Mouse (Mus musculus): ENCODE data around the gene Ctsz. TPM values are rescaled to one million over a fixed set of nuclear protein-coding genes. Genes with fewer than 3 reads are reported as not detected.
A peak's percentile ranks its signal among the peaks of the same experiment; 100 is the strongest.

Ctsz gene
- polyA plus RNA-seq, 1 experiment from 2014 or later: 73.8 TPM

DNA sequence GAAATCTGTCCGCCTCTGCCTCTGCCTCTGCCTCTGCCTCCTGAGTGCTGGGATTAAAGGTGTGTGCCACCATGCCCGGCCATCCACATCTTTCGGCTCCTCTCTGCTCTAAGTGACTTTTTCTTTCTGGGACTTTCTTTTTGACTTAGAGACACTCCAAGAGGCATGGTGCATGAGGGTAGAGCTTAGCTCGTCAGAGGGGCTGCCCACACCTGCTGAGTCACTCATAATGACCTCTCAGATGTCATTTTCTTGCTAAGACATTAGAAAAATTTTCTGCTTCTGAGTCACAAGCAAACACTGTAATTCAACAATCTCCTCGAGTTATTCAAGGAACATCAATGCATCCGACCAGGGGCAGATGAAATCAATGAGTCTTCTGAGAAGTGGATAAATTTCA lies 6.2 kb upstream of the Ctsz start:
- no peak for DNase-seq
- Histone ChIP-seq H3K36me3 (ENCODE audit: control insufficient read depth, insufficient read depth, low read length) (no peaks in the 10 kb centered on the region), H3K9ac (replicated peaks; ENCODE audit: low read length) (no peak overlapping the region), H3K27me3 (ENCODE audit: control insufficient read depth, insufficient read depth, low read length) (no peaks in the 10 kb centered on the region), H3K9me3 (ENCODE audit: control insufficient read depth, low read length) (no peaks in the 10 kb centered on the region), H3K4me1 (ENCODE audit: control insufficient read depth, insufficient read depth, low read length) (no peaks in the 10 kb centered on the region), H3K4me3 (replicated peaks; ENCODE audit: low read depth, low read length) (no peak overlapping the region), H3K4me2 (ENCODE audit: low read length) (no peak overlapping the region), H3K27ac (replicated peaks; ENCODE audit: low read depth, low read length) (no peak overlapping the region)
- WGBS: 81% methylated on average over 6 of the region's 6 CpGs
- no peak for ATAC-seq (ENCODE audit: low FRiP score, low TSS enrichment)

DNA sequence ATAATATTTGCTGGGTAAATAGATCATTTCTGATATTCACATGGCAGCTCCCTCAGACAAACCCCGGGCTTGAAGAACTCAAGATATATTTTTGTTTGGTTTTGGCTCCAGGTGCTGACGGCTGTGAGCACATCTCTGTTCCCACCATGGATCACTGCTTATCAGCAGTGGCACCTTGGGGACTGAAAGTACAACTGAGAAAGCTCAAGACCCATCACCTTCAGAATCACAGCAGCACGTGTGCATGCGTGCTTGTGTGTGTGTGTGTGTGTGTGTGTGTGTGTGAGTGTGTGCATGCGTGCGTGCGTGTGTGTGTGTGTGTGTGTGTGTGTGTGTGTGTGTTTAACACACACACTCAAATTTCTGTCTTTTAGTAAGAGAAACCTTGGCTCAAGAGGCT lies 5.5 kb upstream of the Ctsz start:
- H3K4me2 ChIP-seq (ENCODE audit: low read length): no peak overlapping the region
- WGBS: 88% methylated on average over 7 of the region's 7 CpGs
- H3K4me1 ChIP-seq (ENCODE audit: control insufficient read depth, insufficient read depth, low read length): peaks cover 2% of the 10 kb centered on the region
- no peak overlapping the region for H3K27ac ChIP-seq (replicated peaks; ENCODE audit: low read depth, low read length)
- H3K4me3 ChIP-seq (replicated peaks; ENCODE audit: low read depth, low read length): no peak overlapping the region
- no peaks in the 10 kb centered on the region for H3K9me3 ChIP-seq (ENCODE audit: control insufficient read depth, low read length)
- no peak overlapping the region for H3K9ac ChIP-seq (replicated peaks; ENCODE audit: low read length)
- ATAC-seq (ENCODE audit: low FRiP score, low TSS enrichment): no peak
- no peaks in the 10 kb centered on the region for H3K27me3 ChIP-seq (ENCODE audit: control insufficient read depth, insufficient read depth, low read length)
- DNase-seq: no peak
- H3K36me3 ChIP-seq (ENCODE audit: control insufficient read depth, insufficient read depth, low read length): no peaks in the 10 kb centered on the region

DNA sequence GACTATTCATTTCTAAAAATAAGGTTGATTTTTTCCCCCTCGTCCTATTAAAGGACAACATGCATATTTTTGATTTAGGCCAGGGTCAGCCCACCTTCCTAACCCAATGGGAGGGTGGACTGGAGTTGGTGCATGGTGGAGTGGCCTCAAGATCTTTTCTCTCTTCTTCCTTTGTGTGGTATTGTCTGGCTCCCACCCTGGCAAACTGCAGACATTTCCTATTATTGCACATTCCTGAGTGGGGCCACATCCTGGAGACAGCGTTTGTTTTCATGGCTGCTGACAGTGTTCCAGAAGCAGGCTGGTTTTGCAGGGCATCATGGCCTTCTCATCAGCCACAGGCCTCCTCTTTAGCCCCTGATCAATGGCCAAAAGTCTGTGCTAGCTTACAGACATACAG lies 4.2 kb upstream of the Ctsz start:
- DNase-seq (no peak), ATAC-seq (ENCODE audit: low FRiP score, low TSS enrichment) (no peak)
- peaks cover 14% of the 10 kb centered on the region for H3K4me1 ChIP-seq (ENCODE audit: control insufficient read depth, insufficient read depth, low read length)
- H3K27ac ChIP-seq (replicated peaks; ENCODE audit: low read depth, low read length): no peak overlapping the region
- WGBS: 58% methylated on average over 2 of the region's 2 CpGs
- H3K9me3 ChIP-seq (ENCODE audit: control insufficient read depth, low read length): no peaks in the 10 kb centered on the region
- H3K36me3 ChIP-seq (ENCODE audit: control insufficient read depth, insufficient read depth, low read length): no peaks in the 10 kb centered on the region
- H3K4me3 ChIP-seq (replicated peaks; ENCODE audit: low read depth, low read length): no peak overlapping the region
- no peaks in the 10 kb centered on the region for H3K27me3 ChIP-seq (ENCODE audit: control insufficient read depth, insufficient read depth, low read length)
- H3K9ac ChIP-seq (replicated peaks; ENCODE audit: low read length): no peak overlapping the region
- no peak overlapping the region for H3K4me2 ChIP-seq (ENCODE audit: low read length)

DNA sequence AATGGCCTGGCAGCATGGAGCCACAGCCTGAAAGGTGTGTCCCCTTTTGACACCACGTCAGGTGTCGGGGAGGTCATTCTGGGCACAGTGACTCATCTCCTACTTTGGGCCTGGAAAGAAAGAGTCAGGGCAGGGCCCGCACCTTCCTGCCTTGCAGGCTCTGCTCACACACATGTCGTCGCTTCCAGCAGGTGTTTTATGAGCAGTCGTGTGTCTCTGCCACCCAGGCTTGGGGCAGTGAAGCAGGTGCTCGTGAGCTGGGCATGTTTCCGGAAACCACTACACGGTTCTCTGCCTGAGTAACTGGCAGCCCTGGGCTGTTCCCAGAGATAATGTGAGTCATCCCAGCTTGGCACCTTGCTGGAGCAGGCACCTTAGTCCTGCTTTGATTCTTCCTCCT lies 3.6 kb upstream of the Ctsz start:
- 90% methylated on average over 9 of the region's 9 CpGs for WGBS
- Histone ChIP-seq H3K27ac (replicated peaks; ENCODE audit: low read depth, low read length) (no peak overlapping the region), H3K9ac (replicated peaks; ENCODE audit: low read length) (no peak overlapping the region), H3K4me2 (ENCODE audit: low read length) (no peak overlapping the region), H3K4me3 (replicated peaks; ENCODE audit: low read depth, low read length) (no peak overlapping the region), H3K36me3 (ENCODE audit: control insufficient read depth, insufficient read depth, low read length) (no peaks in the 10 kb centered on the region), H3K9me3 (ENCODE audit: control insufficient read depth, low read length) (no peaks in the 10 kb centered on the region), H3K27me3 (ENCODE audit: control insufficient read depth, insufficient read depth, low read length) (no peaks in the 10 kb centered on the region), H3K4me1 (ENCODE audit: control insufficient read depth, insufficient read depth, low read length) (peaks cover 18% of the 10 kb centered on the region)
- DNase-seq (no peak), ATAC-seq (ENCODE audit: low FRiP score, low TSS enrichment) (no peak)

DNA sequence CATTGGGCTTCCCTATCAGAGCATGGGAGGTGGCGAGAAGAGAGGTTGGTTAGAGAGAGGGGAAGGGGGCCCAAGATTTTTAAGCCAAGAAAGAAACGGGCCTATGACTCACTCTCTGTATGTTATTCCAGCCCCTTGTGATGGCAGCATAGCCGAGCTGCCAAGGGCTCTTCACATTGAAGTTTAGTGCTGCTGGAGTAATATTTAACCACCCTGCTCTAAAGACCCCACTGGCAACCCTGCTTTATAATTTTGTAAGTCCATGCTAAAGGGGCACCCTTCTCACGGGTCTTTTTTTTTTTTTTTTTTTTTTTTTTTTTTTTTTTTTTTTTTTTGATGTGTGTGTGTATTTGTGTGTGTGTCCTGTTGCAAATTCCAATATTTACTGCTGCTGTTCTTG lies 3.1 kb upstream of the Ctsz start:
- Histone ChIP-seq H3K9me3 (ENCODE audit: control insufficient read depth, low read length) (no peaks in the 10 kb centered on the region), H3K36me3 (ENCODE audit: control insufficient read depth, insufficient read depth, low read length) (no peaks in the 10 kb centered on the region), H3K4me3 (replicated peaks; ENCODE audit: low read depth, low read length) (no peak overlapping the region), H3K27ac (replicated peaks; ENCODE audit: low read depth, low read length) (no peak overlapping the region), H3K27me3 (ENCODE audit: control insufficient read depth, insufficient read depth, low read length) (no peaks in the 10 kb centered on the region), H3K4me2 (ENCODE audit: low read length) (no peak overlapping the region), H3K9ac (replicated peaks; ENCODE audit: low read length) (no peak overlapping the region), H3K4me1 (ENCODE audit: control insufficient read depth, insufficient read depth, low read length) (peaks cover 18% of the 10 kb centered on the region)
- WGBS: 89% methylated on average over 4 of the region's 4 CpGs
- no peak for DNase-seq
- no peak for ATAC-seq (ENCODE audit: low FRiP score, low TSS enrichment)

DNA sequence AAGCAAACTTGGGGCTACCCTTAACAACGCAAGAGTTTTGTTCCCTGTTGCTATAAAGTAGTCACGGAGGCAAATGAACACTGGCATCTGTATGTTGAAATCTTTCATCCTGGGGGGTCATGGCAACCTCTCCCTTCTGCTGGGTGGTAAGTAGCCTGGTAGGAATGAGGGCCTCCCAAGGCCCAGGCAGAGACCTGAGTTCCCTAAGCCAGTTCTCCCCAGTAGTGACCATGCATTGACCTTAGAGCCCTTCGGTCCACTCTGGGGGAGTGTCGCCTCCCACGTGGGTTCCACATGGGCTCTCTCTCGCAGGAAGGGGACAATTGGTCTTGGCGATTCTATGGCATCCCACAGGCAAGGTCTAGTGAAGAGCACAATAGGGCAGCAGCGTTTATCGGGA lies 1.1 kb upstream of the Ctsz start:
- DNase-seq (no peak), ATAC-seq (ENCODE audit: low FRiP score, low TSS enrichment) (no peak)
- Histone ChIP-seq H3K27me3 (ENCODE audit: control insufficient read depth, insufficient read depth, low read length) (no peaks in the 10 kb centered on the region), H3K4me2 (ENCODE audit: low read length) (no peak overlapping the region), H3K4me1 (ENCODE audit: control insufficient read depth, insufficient read depth, low read length) (peaks cover 18% of the 10 kb centered on the region), H3K9me3 (ENCODE audit: control insufficient read depth, low read length) (no peaks in the 10 kb centered on the region), H3K27ac (replicated peaks; ENCODE audit: low read depth, low read length) (no peak overlapping the region), H3K4me3 (replicated peaks; ENCODE audit: low read depth, low read length) (no peak overlapping the region), H3K9ac (replicated peaks; ENCODE audit: low read length) (no peak overlapping the region), H3K36me3 (ENCODE audit: control insufficient read depth, insufficient read depth, low read length) (no peaks in the 10 kb centered on the region)
- 84% methylated on average over 9 of the region's 9 CpGs for WGBS

DNA sequence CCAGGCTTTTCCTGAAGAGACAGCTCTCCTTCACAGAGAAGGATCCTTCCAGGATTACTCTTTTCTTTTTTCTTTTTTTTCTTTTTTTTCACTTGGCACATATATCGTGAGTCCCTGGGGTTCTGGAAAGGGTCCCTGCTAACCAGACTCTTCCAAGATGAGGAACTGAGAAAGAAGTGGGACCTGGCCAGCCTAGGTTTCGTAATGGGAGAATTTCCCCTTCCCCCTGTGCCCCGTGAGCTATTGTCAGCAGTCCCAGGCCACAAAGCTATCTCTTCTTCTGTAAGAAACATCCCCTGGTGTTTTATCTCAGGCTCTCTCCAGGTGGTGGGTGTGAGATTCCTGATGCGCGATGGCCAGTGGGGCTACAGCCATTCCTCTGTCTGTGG lies 605 bp upstream of the Ctsz start:
- no peak for DNase-seq
- H3K9ac ChIP-seq (replicated peaks; ENCODE audit: low read length): no peak overlapping the region

DNA sequence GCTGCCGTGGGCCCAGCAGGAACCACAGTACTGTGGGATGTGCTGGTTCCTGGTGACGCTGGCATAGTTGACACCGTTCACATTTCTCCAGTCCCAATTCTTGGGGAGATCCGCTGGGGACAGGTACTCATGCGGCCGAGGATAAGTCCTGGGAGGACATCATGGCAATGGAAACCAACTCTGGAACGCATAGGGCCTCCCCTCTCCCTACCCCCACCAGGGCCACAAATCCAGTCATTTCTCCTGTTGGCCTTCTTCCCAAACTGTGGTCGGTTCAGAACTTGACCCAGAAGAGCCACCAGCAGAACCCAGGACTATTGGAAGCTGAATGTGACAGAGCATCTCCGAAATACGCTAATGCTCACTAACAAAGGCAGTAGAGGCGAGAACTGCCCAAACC lies 658 bp downstream of the Ctsz start:
- ATAC-seq (ENCODE audit: low FRiP score, low TSS enrichment) (no peak), DNase-seq (peak; percentile 18)
- Histone ChIP-seq H3K27me3 (ENCODE audit: control insufficient read depth, insufficient read depth, low read length) (no peaks in the 10 kb centered on the region), H3K36me3 (ENCODE audit: control insufficient read depth, insufficient read depth, low read length) (no peaks in the 10 kb centered on the region), H3K4me2 (ENCODE audit: low read length) (peak overlapping the region; percentile 77), H3K4me1 (ENCODE audit: control insufficient read depth, insufficient read depth, low read length) (peaks cover 18% of the 10 kb centered on the region), H3K9me3 (ENCODE audit: control insufficient read depth, low read length) (no peaks in the 10 kb centered on the region), H3K4me3 (replicated peaks; ENCODE audit: low read depth, low read length) (peak overlapping the region; percentile 48), H3K27ac (replicated peaks; ENCODE audit: low read depth, low read length) (no peak overlapping the region), H3K9ac (replicated peaks; ENCODE audit: low read length) (peak overlapping the region; percentile 56)
- WGBS: 63% methylated on average over 11 of the region's 11 CpGs

More for the DNA sequence above, 605 bp upstream of the Ctsz start:
- no peaks in the 10 kb centered on the region for H3K36me3 ChIP-seq (ENCODE audit: control insufficient read depth, insufficient read depth, low read length)
- ATAC-seq (ENCODE audit: low FRiP score, low TSS enrichment): no peak
- H3K4me1 ChIP-seq (ENCODE audit: control insufficient read depth, insufficient read depth, low read length): peaks cover 18% of the 10 kb centered on the region
- H3K27me3 ChIP-seq (ENCODE audit: control insufficient read depth, insufficient read depth, low read length): no peaks in the 10 kb centered on the region
- H3K27ac ChIP-seq (replicated peaks; ENCODE audit: low read depth, low read length): no peak overlapping the region
- peak overlapping the region; percentile 77 for H3K4me2 ChIP-seq (ENCODE audit: low read length)
- WGBS: 39% methylated on average over 5 of the region's 5 CpGs
- H3K9me3 ChIP-seq (ENCODE audit: control insufficient read depth, low read length): no peaks in the 10 kb centered on the region
- H3K4me3 ChIP-seq (replicated peaks; ENCODE audit: low read depth, low read length): no peak overlapping the region

DNA sequence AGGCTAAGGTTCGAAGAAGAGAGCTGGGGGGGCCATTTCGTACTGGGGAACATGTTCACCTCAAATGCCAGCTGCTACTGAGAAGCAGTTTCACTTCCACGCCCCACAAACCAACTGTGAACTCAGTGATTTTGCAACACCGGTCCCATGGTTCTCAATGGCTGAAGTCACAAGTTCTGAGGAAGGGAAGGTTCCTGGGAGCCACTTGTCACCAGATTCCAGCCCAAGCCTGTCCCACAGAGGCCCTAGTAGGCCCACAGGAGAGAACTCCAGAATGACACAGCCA lies 1.2 kb downstream of the Ctsz start:
- no peak overlapping the region for H3K9ac ChIP-seq (replicated peaks; ENCODE audit: low read length)
- WGBS: 97% methylated on average over 4 of the region's 4 CpGs

More for the DNA sequence above, 1.2 kb downstream of the Ctsz start:
- Histone ChIP-seq H3K9me3 (ENCODE audit: control insufficient read depth, low read length) (no peaks in the 10 kb centered on the region), H3K27me3 (ENCODE audit: control insufficient read depth, insufficient read depth, low read length) (no peaks in the 10 kb centered on the region), H3K27ac (replicated peaks; ENCODE audit: low read depth, low read length) (no peak overlapping the region), H3K36me3 (ENCODE audit: control insufficient read depth, insufficient read depth, low read length) (no peaks in the 10 kb centered on the region), H3K4me1 (ENCODE audit: control insufficient read depth, insufficient read depth, low read length) (peaks cover 18% of the 10 kb centered on the region), H3K4me3 (replicated peaks; ENCODE audit: low read depth, low read length) (no peak overlapping the region), H3K4me2 (ENCODE audit: low read length) (peak overlapping the region; percentile 77; the same call in 1 of the 2 replicates)
- DNase-seq (no peak), ATAC-seq (ENCODE audit: low FRiP score, low TSS enrichment) (no peak)
